In genomic region chr14:81508934-81509333, GRCm38 (mm10) we compare ENCODE assay signal across 31 mouse cellular contexts.
"Had no signal": no experiment of that assay in that cellular context is flagged by ENCODE, and none has a peak within 500 bp of the region (broad histone marks: within the 10 kb centered on the region; RNA-seq: fewer than 3 reads in every experiment).

No protein-coding gene starts in this region.

- H3K36me3 ChIP-seq: heart, embryonic 10.5 days; heart, embryonic 12.5 days; heart, embryonic 13.5 days; heart, embryonic 15.5 days; hindbrain, embryonic 10.5 days; hindbrain, embryonic 12.5 days; hindbrain, embryonic 13.5 days; hindbrain, embryonic 15.5 days; intestine, embryonic 15.5 days; kidney, embryonic 15.5 days had no signal

- H3K4me3 ChIP-seq: heart, embryonic 10.5 days; heart, embryonic 12.5 days; heart, embryonic 13.5 days; heart, embryonic 15.5 days; hindbrain, embryonic 10.5 days; hindbrain, embryonic 12.5 days; hindbrain, embryonic 13.5 days; hindbrain, embryonic 15.5 days; intestine, embryonic 15.5 days; kidney, embryonic 15.5 days; layer of hippocampus, adult 2 months; left cerebral cortex, adult 2 months had no signal

- H3K27me3 ChIP-seq: heart, embryonic 12.5 days; heart, embryonic 13.5 days; heart, embryonic 15.5 days; hindbrain, embryonic 12.5 days; hindbrain, embryonic 13.5 days; hindbrain, embryonic 15.5 days; intestine, embryonic 15.5 days; kidney, embryonic 15.5 days had no signal

- H3K4me1 ChIP-seq: heart, embryonic 10.5 days; heart, embryonic 12.5 days; heart, embryonic 13.5 days; heart, embryonic 15.5 days; hindbrain, embryonic 10.5 days; hindbrain, embryonic 12.5 days; hindbrain, embryonic 13.5 days; hindbrain, embryonic 15.5 days; intestine, embryonic 15.5 days; kidney, embryonic 15.5 days had no signal

- H3K27ac ChIP-seq: heart, embryonic 10.5 days; heart, embryonic 13.5 days; heart, embryonic 15.5 days; hindbrain, embryonic 10.5 days; hindbrain, embryonic 12.5 days; hindbrain, embryonic 13.5 days; hindbrain, embryonic 14.5 days; hindbrain, embryonic 15.5 days; hindbrain, postnatal 0 days; intestine, embryonic 15.5 days; kidney, embryonic 15.5 days; kidney, postnatal 0 days; layer of hippocampus, adult 2 months; left cerebral cortex, adult 2 months had no signal

- DNase-seq: heart, postnatal 10 days; heart, postnatal 14 days; heart, postnatal 36 days; heart, postnatal 4 days; kidney, adult 11 months; kidney, adult 18-20 months; kidney, adult 2 months; kidney, adult 8-10 months; kidney, adult 9 months; kidney, postnatal 10 days; kidney, postnatal 14 days; kidney, postnatal 25 days; kidney, postnatal 36 days; kidney, postnatal 4 days; layer of hippocampus, adult 9-11 months; layer of hippocampus, postnatal 36 days had no signal

- H3K9ac ChIP-seq: heart, embryonic 12.5 days; heart, embryonic 13.5 days; heart, embryonic 15.5 days; hindbrain, embryonic 12.5 days; hindbrain, embryonic 13.5 days; hindbrain, embryonic 14.5 days; hindbrain, embryonic 15.5 days; intestine, embryonic 15.5 days; kidney, embryonic 15.5 days had no signal

- H3K9me3 ChIP-seq: heart, embryonic 10.5 days; heart, embryonic 12.5 days; heart, embryonic 13.5 days; heart, embryonic 15.5 days; hindbrain, embryonic 10.5 days; hindbrain, embryonic 12.5 days; hindbrain, embryonic 13.5 days; hindbrain, embryonic 15.5 days; intestine, embryonic 15.5 days; kidney, embryonic 15.5 days had no signal
